Mouse (Mus musculus) stomach, embryonic 14.5 days (tissue): ENCODE data around the gene Tkt. TPM values are rescaled to one million over a fixed set of nuclear protein-coding genes. Genes with fewer than 3 reads are reported as not detected.

Experiments
- ATAC-seq: fragments of 200-750 bp; cut with Nextera tagmentation; 2 replicates; pipeline ENCODE4 v1.8.0; 2017; ENCODE audit warnings: low read depth, moderate TSS enrichment; ENCODE audit not compliant: insufficient number of reproducible peaks, insufficient read depth, low FRiP score
- H3K27ac ChIP-seq: fragments of 300-500 bp; sonication (generic); 2 replicates; pipeline ENCODE4 v1.5.1; 2014; ENCODE audit warnings: mild to moderate bottlenecking, low read length, moderate library complexity, mixed read lengths
- H3K27me3 ChIP-seq: fragments of 300-500 bp; sonication (generic); 2 replicates; pipeline ENCODE4 v1.6.1; 2014; ENCODE audit warnings: low read length, control low read depth, mixed read lengths; ENCODE audit not compliant: control insufficient read depth, insufficient read depth
- H3K36me3 ChIP-seq: fragments of 300-500 bp; sonication (generic); 2 replicates; pipeline ENCODE4 v1.6.1; 2014; ENCODE audit warnings: mild to moderate bottlenecking, control low read depth, low read length, moderate library complexity, mixed read lengths; ENCODE audit not compliant: control insufficient read depth, insufficient read depth
- H3K4me1 ChIP-seq: fragments of 300-500 bp; sonication (generic); 2 replicates; pipeline ENCODE4 v1.6.1; 2014; ENCODE audit warnings: low read length, control low read depth, mixed read lengths; ENCODE audit not compliant: control insufficient read depth, insufficient read depth
- H3K4me2 ChIP-seq: fragments of 300-500 bp; sonication (generic); replicated peaks from 2 replicates; pipeline ENCODE4 v1.6.1; 2014; ENCODE audit warnings: low read depth, low read length, control low read depth
- H3K4me3 ChIP-seq: fragments of 300-500 bp; sonication (generic); 2 replicates; pipeline ENCODE4 v1.5.1; 2014; ENCODE audit warnings: low read depth, low read length, control low read depth
- H3K9ac ChIP-seq: fragments of 300-500 bp; sonication (generic); replicated peaks from 2 replicates; pipeline ENCODE4 v1.6.1; 2014; ENCODE audit warnings: low read depth, mild to moderate bottlenecking, control low read depth, low read length, moderate library complexity, mixed read lengths
- H3K9me3 ChIP-seq: fragments of 300-500 bp; sonication (generic); 2 replicates; pipeline ENCODE4 v1.6.1; 2016; ENCODE audit warnings: low read depth, low read length, control low read depth; ENCODE audit not compliant: control insufficient read depth
- WGBS: fragments of 180-500 bp; shearing (Covaris S2); extraction: QIAGEN DNeasy Blood & Tissue Kit; methylation state at CpG from one replicate; pipeline ENCODE4 v1.1.7; 2014; 5-methylcytosine and 5-hydroxymethylcytosine counted together
- polyA plus RNA-seq: library from polyadenylated mRNA; unstranded; fragments of >200 nt; fragmentation: Nextera tagmentation; extraction: Ambion mirVana; gene quantifications from 2 replicates; pipeline ENCODE4 v1.2.1, GENCODE M21; 2014

The Tkt gene
- polyA plus RNA-seq, 1 experiment from 2014 or later = 85.9 TPM

DNA sequence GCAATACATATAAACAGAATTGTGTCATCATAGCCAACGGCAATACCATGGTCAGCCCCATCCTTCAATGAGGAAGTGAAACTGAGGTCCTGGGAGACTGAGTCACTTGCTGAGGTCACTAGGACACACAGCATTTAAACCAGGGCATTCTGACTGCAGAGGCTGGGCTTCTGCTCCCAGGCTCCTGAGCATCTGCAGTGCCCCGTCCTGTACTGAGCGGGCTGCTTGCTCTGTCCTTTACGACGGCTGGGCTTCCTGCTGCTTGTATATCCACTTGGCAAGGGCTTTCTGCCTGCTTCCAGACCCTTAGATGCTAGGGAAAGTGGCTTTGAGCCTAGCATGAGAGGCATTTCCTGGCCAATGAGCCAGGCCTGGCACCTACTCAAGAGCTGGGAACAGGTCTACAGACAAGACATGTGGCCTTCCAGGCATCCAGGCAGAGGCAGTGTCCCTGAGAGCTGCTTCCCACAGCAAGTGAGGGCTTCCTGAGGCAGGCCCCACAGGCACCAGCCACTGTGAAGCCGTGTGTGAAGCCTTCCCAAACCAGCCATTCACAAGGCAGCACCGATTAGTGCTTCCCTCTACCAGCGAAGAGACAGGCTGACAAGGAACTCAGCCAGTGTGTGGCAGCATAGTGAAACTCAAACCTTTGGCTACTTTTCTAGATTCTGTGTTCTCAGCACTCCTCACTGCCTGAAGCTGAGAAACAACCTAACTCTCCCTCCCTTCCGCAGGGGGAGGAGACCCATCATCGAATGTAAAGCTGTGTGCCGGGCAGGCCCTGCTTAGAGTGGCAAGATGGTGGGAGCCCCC lies 45.3 kb downstream of the Tkt start:
- Histone ChIP-seq H3K27me3 (no peaks in the 10 kb centered on the region), H3K36me3 (peaks cover 11% of the 10 kb centered on the region; the same call in 1 of the 2 replicates), H3K9me3 (no peaks in the 10 kb centered on the region), H3K4me3 (no peak overlapping the region), H3K27ac (peak overlapping the region; percentile 80), H3K4me2 (no peak overlapping the region), H3K4me1 (peaks cover 17% of the 10 kb centered on the region; the same call in 1 of the 2 replicates), H3K9ac (no peak overlapping the region)
- 0 out of 2 replicates have a peak, but pooled peaks have one; percentile 9 for ATAC-seq
- WGBS = 39% methylated on average over 11 of the region's 11 CpGs

DNA sequence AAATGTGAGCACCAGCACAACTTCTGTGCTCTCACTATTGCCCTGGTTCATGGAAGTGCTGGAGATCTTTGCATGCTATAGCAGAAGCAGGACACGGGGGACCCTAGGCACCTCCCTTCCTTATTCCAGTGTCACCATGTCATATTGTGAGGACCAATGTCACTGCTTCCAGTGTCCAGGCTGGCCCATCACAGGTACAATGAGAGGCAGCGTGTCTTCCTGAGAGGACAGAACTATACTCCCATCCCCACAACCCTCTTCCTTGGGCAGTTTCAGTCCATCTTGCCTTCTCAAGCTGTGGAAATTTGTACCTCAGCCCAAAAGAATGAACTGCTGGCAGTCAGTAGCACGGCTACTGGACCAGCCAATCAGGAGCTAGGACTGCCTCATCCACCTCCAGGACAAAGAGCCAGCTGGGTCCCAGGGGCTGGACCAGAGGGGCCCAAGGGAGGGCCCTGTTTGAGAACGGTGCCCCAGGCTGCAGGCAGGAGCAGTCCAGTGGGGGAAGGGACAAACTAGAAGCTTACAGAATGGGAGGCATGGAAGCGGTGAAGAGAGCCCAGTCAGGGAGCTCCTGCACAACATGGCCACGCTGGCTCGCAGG lies 46.0 kb downstream of the Tkt start:
- Histone ChIP-seq H3K36me3 (peaks cover 13% of the 10 kb centered on the region), H3K27me3 (no peaks in the 10 kb centered on the region), H3K4me3 (no peak overlapping the region), H3K4me1 (peaks cover 17% of the 10 kb centered on the region; the same call in 1 of the 2 replicates), H3K9ac (0 out of 2 replicates have a peak overlapping the region, but pooled peaks have one; percentile 8), H3K27ac (peak overlapping the region; percentile 80), H3K4me2 (0 out of 2 replicates have a peak overlapping the region, but pooled peaks have one; percentile 12), H3K9me3 (no peaks in the 10 kb centered on the region)
- ATAC-seq = peak; percentile 89
- 48% methylated on average over 7 of the region's 7 CpGs for WGBS

DNA sequence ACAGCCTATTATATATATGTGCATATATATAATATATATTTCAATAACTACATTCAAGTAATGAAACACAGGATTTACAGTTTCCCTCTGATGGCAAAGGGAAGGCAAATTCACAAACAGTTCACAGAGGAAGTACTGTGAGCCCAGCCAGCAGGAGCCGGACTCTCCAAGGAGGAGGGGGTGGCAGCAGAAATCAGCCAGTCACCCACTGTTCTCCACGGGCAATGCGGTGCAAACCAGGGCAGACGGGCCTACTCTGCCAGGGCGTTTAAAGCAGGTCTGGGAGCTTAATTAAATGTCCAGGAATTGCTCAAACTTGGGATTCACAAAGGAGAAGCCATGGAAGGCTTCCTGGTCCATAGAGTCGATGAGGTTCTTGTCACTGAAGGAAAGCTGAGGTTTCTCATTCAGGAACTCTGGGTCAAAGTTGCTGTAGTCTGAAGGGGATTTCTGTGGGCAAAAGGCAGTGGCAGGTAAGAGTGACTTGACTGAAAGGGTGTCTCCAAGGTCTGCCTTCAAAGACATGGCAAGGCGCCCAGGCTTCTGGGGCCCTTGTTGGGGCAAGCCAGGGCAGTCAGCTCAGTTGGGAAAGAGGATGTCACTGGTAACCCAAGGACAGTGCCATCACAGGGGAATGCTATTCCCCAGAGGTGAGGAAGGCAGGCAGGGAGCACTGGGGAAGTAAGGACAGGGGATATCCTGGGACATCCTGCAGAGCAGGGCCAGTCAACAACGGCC lies 47.6 kb downstream of the Tkt start:
- Histone ChIP-seq H3K4me1 (peaks cover 17% of the 10 kb centered on the region; the same call in 1 of the 2 replicates), H3K9ac (no peak overlapping the region), H3K27ac (no peak overlapping the region), H3K36me3 (peaks cover 13% of the 10 kb centered on the region), H3K9me3 (no peaks in the 10 kb centered on the region), H3K27me3 (no peaks in the 10 kb centered on the region), H3K4me3 (no peak overlapping the region), H3K4me2 (no peak overlapping the region)
- 84% methylated on average over 8 of the region's 8 CpGs for WGBS
- no peak for ATAC-seq

DNA sequence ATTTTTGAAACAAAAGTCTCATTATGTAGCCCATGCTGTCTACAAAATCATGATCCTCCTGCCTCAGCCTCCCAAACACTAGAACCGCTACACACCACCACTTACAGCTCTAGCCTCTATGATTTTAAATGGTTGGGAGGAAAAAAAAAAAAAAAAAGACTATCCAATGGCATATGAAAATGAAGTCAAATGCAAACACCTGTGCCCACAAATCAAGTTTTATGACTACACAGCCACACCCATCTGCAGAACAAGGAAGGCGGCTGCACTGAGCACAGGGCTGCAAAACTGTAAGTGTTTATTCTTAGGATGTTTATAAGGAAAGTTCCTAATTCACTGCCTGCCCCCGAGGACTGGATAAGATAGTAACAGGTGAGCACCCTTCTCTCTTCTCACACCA lies 48.2 kb downstream of the Tkt start:
- Histone ChIP-seq H3K9ac (no peak overlapping the region), H3K36me3 (peaks cover 18% of the 10 kb centered on the region), H3K4me2 (no peak overlapping the region), H3K4me1 (peaks cover 17% of the 10 kb centered on the region; the same call in 1 of the 2 replicates), H3K9me3 (no peaks in the 10 kb centered on the region), H3K4me3 (no peak overlapping the region), H3K27me3 (no peaks in the 10 kb centered on the region), H3K27ac (no peak overlapping the region)
- no peak for ATAC-seq
- 59% methylated on average over 3 of the region's 3 CpGs for WGBS

DNA sequence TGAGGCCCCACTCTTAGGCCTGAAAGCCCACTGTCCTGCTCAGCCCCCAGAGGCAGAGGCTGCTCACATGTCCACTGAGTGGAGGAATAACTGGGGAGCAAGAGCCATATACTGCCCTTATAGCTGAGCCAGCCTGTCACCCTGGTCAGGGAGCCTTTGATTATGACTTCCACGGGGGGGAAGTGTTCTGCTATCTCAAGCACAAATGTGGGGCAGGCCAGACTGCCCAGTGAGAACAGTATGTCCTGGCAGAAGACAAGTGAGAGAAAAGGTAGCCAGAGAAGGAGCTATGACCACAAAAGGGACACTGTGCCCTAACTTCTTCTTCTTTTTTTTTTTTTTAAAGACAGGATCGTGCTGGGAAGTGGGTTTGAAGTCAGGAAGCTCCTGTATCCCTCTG lies 49.0 kb downstream of the Tkt start:
- Histone ChIP-seq H3K27me3 (no peaks in the 10 kb centered on the region), H3K27ac (no peak overlapping the region), H3K4me3 (no peak overlapping the region), H3K9me3 (no peaks in the 10 kb centered on the region), H3K4me1 (peaks cover 14% of the 10 kb centered on the region; the same call in 1 of the 2 replicates), H3K36me3 (peaks cover 26% of the 10 kb centered on the region), H3K4me2 (no peak overlapping the region), H3K9ac (no peak overlapping the region)
- ATAC-seq = no peak
- 68% methylated on average over 2 of the region's 2 CpGs for WGBS

DNA sequence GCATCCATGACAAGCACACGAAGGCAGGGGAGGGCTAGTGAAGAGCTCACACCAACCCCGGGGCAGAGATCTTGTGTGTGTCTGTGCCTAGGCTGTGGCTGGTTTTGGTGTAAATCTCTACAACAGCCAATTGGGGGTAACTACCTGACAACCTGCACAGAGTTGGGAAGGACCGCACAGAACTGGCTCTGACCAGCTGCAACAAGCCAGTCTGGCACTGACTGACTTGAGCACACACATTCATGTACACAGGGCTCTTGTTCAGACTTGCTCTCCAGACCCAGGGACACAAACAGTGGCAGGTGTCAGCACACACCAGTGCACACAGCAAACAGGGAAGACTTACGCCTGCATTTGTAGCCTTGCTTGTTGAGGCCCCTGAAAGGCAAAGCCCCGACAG lies 58.7 kb downstream of the Tkt start:
- 84% methylated on average over 5 of the region's 5 CpGs for WGBS
- H3K4me1 ChIP-seq = no peaks in the 10 kb centered on the region
- no peak for ATAC-seq
- H3K9me3 ChIP-seq = no peaks in the 10 kb centered on the region
- no peaks in the 10 kb centered on the region for H3K27me3 ChIP-seq
- peaks cover 18% of the 10 kb centered on the region; the same call in 1 of the 2 replicates for H3K36me3 ChIP-seq
- H3K4me3 ChIP-seq = no peak overlapping the region
- H3K27ac ChIP-seq = no peak overlapping the region
- no peak overlapping the region for H3K4me2 ChIP-seq
- H3K9ac ChIP-seq = no peak overlapping the region

DNA sequence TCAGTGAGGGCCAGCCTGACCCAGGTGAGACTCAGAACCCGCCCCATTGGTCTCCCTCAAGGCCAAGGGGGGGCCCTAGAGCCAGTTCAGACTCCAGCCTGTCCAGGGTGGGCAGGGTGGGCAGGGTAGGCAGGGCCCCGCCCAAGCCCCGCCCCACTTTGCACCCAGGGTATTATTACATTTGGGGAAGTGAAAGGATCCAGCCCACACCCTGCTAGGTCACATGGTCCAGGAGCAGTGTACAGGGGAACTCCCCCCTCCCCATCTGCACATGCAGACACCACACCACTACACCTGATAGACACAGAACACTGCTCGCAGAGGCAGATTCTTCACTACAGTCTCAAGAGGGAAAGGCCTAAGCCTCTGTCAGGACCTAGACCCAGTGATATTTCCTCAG lies 59.5 kb downstream of the Tkt start:
- no peak for ATAC-seq
- peaks cover 11% of the 10 kb centered on the region; the same call in 1 of the 2 replicates for H3K36me3 ChIP-seq
- no peak overlapping the region for H3K9ac ChIP-seq
- no peaks in the 10 kb centered on the region for H3K27me3 ChIP-seq
- no peak overlapping the region for H3K4me2 ChIP-seq
- no peak overlapping the region for H3K4me3 ChIP-seq
- no peaks in the 10 kb centered on the region for H3K9me3 ChIP-seq
- no peak overlapping the region for H3K27ac ChIP-seq
- 71% methylated on average over 4 of the region's 4 CpGs for WGBS
- H3K4me1 ChIP-seq = no peaks in the 10 kb centered on the region

DNA sequence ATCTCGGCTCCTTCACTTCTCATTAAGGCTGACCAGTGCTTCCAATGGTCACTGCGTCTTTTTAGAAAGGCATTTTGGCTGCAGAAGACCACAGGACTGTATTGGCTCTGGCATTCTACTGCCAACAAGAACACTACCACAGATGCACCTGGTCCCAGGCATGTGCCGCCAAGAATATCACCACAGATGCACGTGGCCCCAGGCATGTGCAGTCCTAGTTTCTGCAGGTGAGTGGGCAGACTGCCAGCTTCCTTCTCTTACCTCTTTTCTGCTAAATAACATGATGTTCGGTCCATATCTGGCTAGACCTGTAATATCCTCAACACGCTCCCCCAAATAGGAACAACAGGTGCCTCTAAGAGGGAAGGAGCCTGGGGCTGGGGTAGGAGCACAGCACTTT lies 60.0 kb downstream of the Tkt start:
- 85% methylated on average over 6 of the region's 6 CpGs for whole genome bisulfite sequencing
- H3K4me2 ChIP-seq = no peak overlapping the region
- H3K27me3 ChIP-seq = no peaks in the 10 kb centered on the region
- no peak overlapping the region for H3K9ac ChIP-seq
- no peaks in the 10 kb centered on the region for H3K4me1 ChIP-seq
- no peak overlapping the region for H3K4me3 ChIP-seq
- H3K9me3 ChIP-seq = no peaks in the 10 kb centered on the region
- H3K27ac ChIP-seq = no peak overlapping the region
- peaks cover 11% of the 10 kb centered on the region; the same call in 1 of the 2 replicates for H3K36me3 ChIP-seq
- ATAC-seq = no peak
